Mouse (Mus musculus): ENCODE data around the gene Prickle4.

DNA sequence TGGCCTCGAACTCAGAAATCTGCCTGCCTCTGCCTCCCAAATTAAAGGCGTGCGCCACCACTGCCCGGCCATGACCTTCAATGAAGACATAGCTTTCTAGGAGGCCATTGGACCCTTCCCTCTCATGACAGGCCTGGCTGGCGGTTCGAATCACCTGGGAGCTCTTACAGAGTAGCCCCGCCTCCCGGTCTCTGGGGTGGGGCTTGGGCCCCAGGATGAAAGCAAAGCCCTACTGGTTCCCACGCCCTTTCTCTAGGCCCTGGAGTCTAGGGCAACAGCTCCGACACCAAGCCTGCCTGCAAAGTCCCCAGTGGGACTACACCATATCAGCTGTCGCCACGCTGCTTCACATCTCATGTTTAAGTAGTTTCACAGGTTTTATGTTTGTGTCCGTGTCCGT is 49.5 kb upstream of the Prickle4 start:
- no peak for TF ChIP-seq CTCF (IDR thresholded peaks at IDR 0.05; ENCODE audit: low read depth, low read length)
- TF ChIP-seq POLR2A (IDR thresholded peaks at IDR 0.05; ENCODE audit: borderline replicate concordance, low read depth, low read length), result no peak
